Mouse (Mus musculus) adrenal gland, adult (tissue): ENCODE measurements around the gene Spred3.

Experiments used
- DNase-seq, 2 experiments: peaks; one replicate each; pipeline ENCODE4 v3.0.0; 2022 to 2023; ENCODE audit warnings: low spot score in 1 of 2; ENCODE audit not compliant: inconsistent age in 2 of 2

Spred3 gene

DNA sequence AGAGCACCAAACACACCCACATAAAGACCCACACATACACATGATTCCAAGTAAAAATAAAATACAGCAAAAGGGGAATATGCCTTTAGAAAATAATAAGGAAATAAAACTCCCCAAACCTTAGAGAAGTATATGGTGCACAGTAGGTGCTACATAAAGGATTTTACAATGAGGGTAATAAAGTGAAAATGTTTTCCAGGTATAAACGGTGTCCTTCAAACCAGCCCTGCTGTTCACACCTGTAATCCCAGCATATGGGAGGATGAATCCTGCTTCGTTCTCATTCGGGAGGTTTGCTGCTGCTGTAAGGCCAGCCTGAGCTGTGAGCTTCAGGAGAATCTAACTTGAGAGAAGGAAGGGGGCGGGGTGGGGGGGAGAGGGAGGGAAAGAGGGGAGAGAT is 36.0 kb downstream of the Spred3 start:
- DNase-seq: no peak

DNA sequence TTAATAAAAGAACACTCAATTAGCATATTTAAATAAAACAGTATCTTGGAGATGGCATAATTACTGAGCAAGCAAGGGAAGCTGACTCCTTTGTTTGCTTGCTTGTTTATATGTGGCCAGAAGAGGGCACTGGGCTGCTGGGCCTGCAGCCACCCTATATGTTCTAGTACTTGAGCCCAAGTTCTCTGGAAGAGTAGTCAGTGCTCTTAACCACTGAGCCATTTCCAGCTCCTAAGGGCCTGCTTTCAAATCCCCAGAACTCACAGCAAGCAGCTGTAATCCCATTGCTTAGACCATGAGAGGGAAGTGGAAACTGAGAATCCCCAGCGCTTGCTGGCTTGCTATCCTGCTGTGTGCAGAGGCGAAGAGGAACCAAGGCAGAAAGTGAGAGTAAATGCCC is 41.5 kb downstream of the Spred3 start:
- DNase-seq: peak in 1 of 2 experiments; percentile 44

DNA sequence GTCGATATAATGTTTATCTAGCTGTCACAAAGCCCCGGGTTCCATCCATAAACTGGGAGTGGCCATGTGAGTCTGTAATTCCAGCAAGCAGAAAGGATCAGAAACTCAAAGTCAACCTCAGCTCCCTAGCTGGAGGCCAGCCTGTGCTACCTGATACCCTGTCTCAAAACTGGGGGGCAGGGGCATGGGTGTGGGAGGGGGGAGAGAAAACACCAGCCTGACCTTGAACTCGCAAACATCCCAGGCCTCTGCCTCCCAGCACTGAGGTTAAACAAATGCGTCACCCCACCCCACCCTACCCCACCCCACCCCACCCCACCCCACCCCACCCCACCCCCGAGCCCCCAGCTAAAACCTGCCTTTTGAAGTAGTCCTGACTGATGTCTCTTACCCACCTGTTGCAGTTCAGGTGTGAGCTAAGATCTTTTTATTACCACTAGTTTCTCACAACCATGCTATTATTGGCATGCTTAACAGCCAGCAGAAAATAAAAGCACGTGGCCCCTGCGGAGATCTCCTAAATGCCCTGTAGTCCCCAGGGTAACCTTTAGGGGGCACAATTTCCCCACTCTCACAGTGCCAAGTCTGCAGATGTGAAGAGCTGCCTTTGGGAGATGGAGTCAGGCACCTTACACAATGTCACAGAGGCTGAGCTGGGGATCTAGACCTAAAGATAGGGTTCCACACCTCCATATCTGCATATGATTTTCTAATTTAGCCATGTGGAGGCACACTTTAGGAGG is 43.9 kb downstream of the Spred3 start:
- DNase-seq: peak; percentile 66 to 90

DNA sequence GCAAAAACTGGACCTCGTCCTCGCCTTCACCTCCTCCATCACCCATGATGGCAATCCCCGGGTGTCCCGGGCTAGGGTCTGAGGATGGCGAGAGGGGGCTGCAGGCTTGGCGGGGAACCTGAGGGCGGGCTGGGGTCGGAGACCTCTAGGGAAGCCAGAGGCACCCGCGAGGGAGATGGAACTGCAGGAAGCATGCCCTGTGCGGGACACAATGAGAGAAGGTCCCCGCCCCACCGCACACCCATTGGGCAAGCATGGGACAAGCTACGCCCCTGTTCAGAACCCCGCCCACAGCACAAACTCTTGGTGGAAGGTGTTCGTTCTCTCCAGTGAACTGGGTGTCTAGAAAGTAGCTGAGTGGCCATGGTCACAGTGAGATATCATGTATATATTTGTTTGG is 45.2 kb downstream of the Spred3 start, which contains the start of gene Ryr1:
Gene Ryr1 (minus strand): TSS at position 210 of the 400 bp plus-strand sequence.
- DNase-seq: peak; percentile 58 to 81

DNA sequence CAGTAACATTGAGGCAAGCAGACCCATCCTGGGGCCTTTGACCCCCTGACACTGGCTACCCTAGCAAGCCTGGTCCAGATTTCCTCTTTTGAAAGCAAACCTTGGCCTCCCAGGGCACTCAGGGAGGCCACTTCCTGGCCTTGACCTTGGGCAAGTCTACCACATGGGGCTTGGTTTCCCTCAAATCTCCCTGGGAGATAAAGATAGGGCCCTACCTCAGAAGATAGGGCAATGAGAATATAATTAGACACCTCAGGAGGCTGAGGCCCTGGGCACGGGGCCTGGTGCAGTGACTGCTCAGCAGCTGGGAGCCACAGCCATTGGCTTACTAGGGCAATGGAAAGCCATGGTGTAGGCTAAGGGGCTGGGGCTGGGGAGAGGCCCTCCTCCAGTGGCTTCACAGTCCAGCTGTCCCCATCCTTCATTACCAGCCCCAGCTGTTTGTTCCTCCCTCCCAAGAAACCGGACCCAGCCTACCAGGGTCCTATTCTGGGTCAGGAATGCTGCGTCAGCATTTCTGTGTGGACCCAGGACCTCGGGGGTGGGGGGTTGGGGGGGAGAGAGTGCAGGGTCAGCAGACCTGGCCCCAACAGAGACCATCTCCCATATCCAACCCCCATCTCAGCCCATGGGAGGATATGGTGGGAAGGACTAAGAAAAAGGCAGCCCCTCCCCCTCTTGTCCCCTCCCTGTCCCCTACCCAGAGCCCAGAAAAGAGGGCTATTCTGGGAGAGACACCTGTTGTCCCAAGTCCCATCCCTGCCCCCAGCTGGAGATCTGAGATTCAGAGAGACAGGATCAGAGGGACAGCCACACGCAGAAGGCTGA is 46.5 kb downstream of the Spred3 start:
- no peak for DNase-seq

DNA sequence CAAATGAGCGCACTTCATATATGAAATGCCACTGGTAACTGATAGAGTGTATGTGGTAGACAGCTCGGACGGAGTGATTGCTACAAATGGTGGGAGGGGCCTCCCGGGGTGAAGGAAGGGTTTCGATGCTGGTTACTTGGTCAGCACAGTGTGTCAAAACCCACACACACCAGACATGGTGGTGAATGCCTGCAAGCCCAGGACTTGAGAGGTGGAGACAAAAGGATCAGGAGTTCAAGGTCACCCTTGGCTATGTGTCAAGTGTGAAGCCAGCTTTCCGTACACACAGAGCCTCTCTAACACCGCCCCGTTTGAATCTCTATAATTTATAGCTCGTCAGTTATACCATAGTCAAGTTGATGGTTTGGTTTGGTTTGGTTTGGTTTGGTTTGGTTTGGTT is 47.4 kb downstream of the Spred3 start:
- no peak for DNase-seq

DNA sequence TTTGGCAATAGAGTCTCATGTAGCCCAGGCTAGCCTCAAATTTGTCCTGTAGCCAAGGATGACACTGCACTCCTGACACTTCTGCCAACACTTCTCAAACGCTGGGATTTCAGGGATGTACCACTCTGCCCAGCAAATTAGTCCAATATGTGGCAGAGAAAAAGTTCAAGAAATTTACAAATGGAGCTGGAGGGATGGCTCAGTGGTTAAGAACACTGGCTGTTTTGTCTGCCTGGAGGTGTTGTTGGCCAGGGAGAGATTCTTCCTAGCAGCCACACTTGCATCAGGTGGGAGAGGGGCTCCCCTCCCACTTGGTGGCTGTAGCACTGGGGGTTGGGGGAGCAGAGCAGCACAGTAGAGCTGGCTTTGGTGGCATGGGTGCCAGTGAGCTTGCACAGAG is 50.7 kb downstream of the Spred3 start:
- DNase-seq: no peak

DNA sequence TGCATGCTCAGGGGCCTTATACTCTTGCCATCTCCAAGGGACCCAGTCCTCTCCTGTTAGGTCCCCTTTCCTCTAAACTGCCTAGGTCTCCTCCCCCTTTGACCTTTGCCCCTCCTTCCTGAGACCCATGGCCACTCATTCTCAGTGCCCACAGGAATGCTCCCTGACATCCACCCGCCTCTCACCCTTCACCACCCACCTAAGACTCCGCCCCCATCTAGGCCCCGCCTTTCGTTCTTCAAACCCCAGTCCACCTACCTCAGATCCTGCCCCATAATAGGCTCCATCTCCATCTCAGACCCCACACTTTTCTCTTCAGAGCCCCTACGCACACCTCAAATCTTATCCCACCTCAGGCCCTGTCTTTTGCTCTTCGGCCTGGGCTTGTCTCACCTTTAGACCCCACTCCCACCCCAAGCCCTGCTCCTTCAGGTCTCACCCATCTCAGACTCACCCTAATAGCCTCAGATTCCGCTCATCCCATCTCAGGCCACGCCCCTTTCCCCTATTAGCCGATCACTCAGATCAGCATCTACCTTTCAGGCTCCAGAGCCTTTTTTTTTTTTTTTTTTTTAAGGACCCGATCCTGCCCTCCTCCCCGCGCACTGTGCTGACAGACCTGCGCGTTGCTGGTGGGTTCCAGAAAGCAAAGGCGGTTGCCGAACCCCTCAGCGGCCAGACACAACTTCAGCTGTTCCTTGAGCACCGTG is 51.9 kb downstream of the Spred3 start:
- DNase-seq: no peak

DNA sequence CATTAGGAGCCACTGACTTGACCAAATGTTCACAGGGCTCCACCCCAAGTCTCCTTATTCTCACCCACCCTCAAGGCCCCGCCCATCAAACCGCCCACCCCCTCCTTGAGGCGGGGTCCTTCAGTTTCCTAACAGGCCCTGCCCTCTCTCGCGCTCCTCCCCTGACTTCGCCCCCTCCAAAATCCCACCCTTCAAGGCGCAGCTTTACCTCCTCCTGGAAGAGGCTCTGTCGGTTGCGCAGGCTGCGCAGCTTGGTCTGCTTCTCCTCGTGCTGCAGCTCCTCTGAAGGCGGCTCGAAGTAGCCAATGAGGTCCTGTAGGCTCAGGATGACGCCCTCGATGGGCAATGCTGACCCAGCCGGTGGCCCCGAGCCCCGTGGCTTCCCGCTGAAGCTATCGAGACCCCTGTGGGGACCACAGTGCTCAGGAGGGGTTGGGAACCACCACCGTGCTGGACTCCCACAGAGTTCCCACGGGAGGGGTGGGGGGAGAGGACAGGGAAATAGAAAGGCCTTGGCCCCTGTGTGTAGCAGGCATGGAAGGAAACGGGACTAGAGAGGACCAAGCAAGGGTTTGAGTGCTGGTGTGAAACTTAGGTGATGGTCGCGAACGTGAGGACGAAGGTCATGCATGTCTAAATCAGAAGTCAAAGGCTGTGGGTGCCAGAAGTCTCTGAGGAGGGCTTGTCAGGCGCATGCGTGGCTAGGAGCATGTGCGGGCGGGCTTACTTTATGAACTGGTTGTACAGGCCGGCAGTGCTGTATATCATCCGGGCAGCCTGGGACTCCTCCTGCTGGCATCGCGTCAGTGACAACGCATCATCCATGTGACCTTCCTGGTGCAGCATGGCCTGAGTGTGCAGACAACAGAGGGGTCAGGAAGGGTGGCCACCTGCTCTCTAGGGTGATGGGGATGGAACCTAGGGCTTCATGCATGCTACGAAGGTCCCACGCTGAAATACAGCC is 60.9 kb downstream of the Spred3 start:
- DNase-seq: peak; percentile 69 to 81
